Mouse (Mus musculus) right cerebral cortex, adult 2 months (tissue): ENCODE data around the gene Dhx33.

Experiments
- DNase-seq, 2 experiments: peaks; one replicate each; pipeline ENCODE4 v3.0.0; 2021 to 2022; ENCODE audit warnings: low spot score in 2 of 2

Gene Dhx33

GRCm38 (mm10) chr11:71004316-71004773 lies at the start of gene Dhx33:
Gene Dhx33, minus strand, starts transcription at chr11:71004437.
- peak; percentile 98 for DNase-seq

GRCm38 (mm10) chr11:71052554-71052953 lies 48.3 kb upstream of the Dhx33 start:
- peak in 1 of 2 experiments; percentile 24 for DNase-seq

GRCm38 (mm10) chr11:71039526-71040298 lies 35.5 kb upstream of the Dhx33 start:
- no peak for DNase-seq

GRCm38 (mm10) chr11:71033163-71033761 lies 29.0 kb upstream of the Dhx33 start, which contains the start of gene 6330403K07Rik:
Gene 6330403K07Rik, minus strand, starts transcription at chr11:71033513.
- peak; percentile 59 to 69 for DNase-seq

- DNase-seq, result peak in 1 of 2 experiments; percentile 55
Measured at GRCm38 (mm10) chr11:71032491-71033162, 28.4 kb upstream of the Dhx33 start.

- no peak for DNase-seq
Measured at GRCm38 (mm10) chr11:71032070-71032469, 27.8 kb upstream of the Dhx33 start.

- DNase-seq, result no peak
Measured at GRCm38 (mm10) chr11:71029403-71030118, 25.3 kb upstream of the Dhx33 start.

GRCm38 (mm10) chr11:71028280-71028679 lies 24.0 kb upstream of the Dhx33 start:
- DNase-seq, result no peak

- DNase-seq, result peak; percentile 98 to 99
Measured at GRCm38 (mm10) chr11:71019201-71020068, 15.2 kb upstream of the Dhx33 start, which contains the start of the genes Mis12 and Derl2. Gene Mis12, plus strand, starts transcription at chr11:71019611. Gene Derl2, minus strand, starts transcription at chr11:71019841.

GRCm38 (mm10) chr11:71018416-71019200 lies 14.4 kb upstream of the Dhx33 start:
- no peak for DNase-seq

GRCm38 (mm10) chr11:71017051-71017450 lies 12.8 kb upstream of the Dhx33 start:
- no peak for DNase-seq

GRCm38 (mm10) chr11:71012743-71013142 lies 8.5 kb upstream of the Dhx33 start:
- no peak for DNase-seq

- no peak for DNase-seq
Measured at GRCm38 (mm10) chr11:71008321-71008720, 4.1 kb upstream of the Dhx33 start.

GRCm38 (mm10) chr11:71007831-71008230 lies 3.6 kb upstream of the Dhx33 start:
- no peak for DNase-seq

GRCm38 (mm10) chr11:71007026-71007425 lies 2.8 kb upstream of the Dhx33 start:
- DNase-seq, result no peak

- DNase-seq, result no peak
Measured at GRCm38 (mm10) chr11:71005046-71005445, 809 bp upstream of the Dhx33 start.

GRCm38 (mm10) chr11:71003611-71004315 lies 474 bp downstream of the Dhx33 start:
- DNase-seq, result peak in 1 of 2 experiments; percentile 55

GRCm38 (mm10) chr11:71001167-71001566 lies 3.1 kb downstream of the Dhx33 start:
- DNase-seq, result peak; percentile 22 to 36

GRCm38 (mm10) chr11:70982557-70983228 lies 21.5 kb downstream of the Dhx33 start, which contains the start of gene C1qbp:
Gene C1qbp, minus strand, starts transcription at chr11:70983026.
- peak; percentile 92 to 93 for DNase-seq
